Mouse (Mus musculus): ENCODE results near the gene Ahcy.
A peak's percentile ranks its signal among the peaks of the same experiment; 100 is the strongest.
"Not testable (repeated sequence)": the region's sequence is repeated elsewhere in the genome, so short reads cannot be mapped to it uniquely, and the experiment has no call there.

The Ahcy gene

GRCm38 (mm10) chr2:155073978-155074765, at the start of gene Ahcy:
Gene Ahcy, minus strand, starts transcription at chr2:155074497.
- DNase-seq, result peak; percentile 91 to 95

GRCm38 (mm10) chr2:155115216-155115830, 41.0 kb upstream of the Ahcy start:
- DNase-seq, result no peak

GRCm38 (mm10) chr2:155107276-155107675, 33.0 kb upstream of the Ahcy start:
- not testable (repeated sequence) for DNase-seq

GRCm38 (mm10) chr2:155103607-155104006, 29.3 kb upstream of the Ahcy start:
- DNase-seq, result no peak

- DNase-seq, result peak in 1 of 2 experiments; percentile 46
Observed at GRCm38 (mm10) chr2:155101761-155102181, 27.5 kb upstream of the Ahcy start.

GRCm38 (mm10) chr2:155100796-155101259, 26.5 kb upstream of the Ahcy start:
- no peak for DNase-seq

GRCm38 (mm10) chr2:155099994-155100795, 25.9 kb upstream of the Ahcy start:
- no peak for DNase-seq

GRCm38 (mm10) chr2:155099421-155099820, 25.1 kb upstream of the Ahcy start:
- DNase-seq, result peak in 1 of 2 experiments; percentile 18

- DNase-seq, result no peak
Observed at GRCm38 (mm10) chr2:155098720-155099380, 24.6 kb upstream of the Ahcy start.

- no peak for DNase-seq
Observed at GRCm38 (mm10) chr2:155093418-155093817, 19.1 kb upstream of the Ahcy start.

GRCm38 (mm10) chr2:155091743-155092075, 17.4 kb upstream of the Ahcy start:
- no peak for DNase-seq

GRCm38 (mm10) chr2:155090909-155091742, 16.8 kb upstream of the Ahcy start:
- DNase-seq, result no peak

GRCm38 (mm10) chr2:155088264-155088663, 14.0 kb upstream of the Ahcy start:
- DNase-seq, result no peak

- DNase-seq, result no peak
Observed at GRCm38 (mm10) chr2:155086328-155086727, 12.0 kb upstream of the Ahcy start.

GRCm38 (mm10) chr2:155084546-155084945, 10.2 kb upstream of the Ahcy start:
- no peak for DNase-seq

- DNase-seq, result peak; percentile 79 to 85
Observed at GRCm38 (mm10) chr2:155082121-155082803, 8.0 kb upstream of the Ahcy start.

GRCm38 (mm10) chr2:155081056-155081455, 6.8 kb upstream of the Ahcy start:
- DNase-seq, result peak in 1 of 2 experiments; percentile 16

- no peak for DNase-seq
Observed at GRCm38 (mm10) chr2:155080179-155080530, 5.9 kb upstream of the Ahcy start.

GRCm38 (mm10) chr2:155079500-155080178, 5.3 kb upstream of the Ahcy start:
- DNase-seq, result no peak

- DNase-seq, result no peak
Observed at GRCm38 (mm10) chr2:155075649-155076048, 1.4 kb upstream of the Ahcy start.
